Mouse (Mus musculus): ENCODE data around the gene Axin2.

DNA sequence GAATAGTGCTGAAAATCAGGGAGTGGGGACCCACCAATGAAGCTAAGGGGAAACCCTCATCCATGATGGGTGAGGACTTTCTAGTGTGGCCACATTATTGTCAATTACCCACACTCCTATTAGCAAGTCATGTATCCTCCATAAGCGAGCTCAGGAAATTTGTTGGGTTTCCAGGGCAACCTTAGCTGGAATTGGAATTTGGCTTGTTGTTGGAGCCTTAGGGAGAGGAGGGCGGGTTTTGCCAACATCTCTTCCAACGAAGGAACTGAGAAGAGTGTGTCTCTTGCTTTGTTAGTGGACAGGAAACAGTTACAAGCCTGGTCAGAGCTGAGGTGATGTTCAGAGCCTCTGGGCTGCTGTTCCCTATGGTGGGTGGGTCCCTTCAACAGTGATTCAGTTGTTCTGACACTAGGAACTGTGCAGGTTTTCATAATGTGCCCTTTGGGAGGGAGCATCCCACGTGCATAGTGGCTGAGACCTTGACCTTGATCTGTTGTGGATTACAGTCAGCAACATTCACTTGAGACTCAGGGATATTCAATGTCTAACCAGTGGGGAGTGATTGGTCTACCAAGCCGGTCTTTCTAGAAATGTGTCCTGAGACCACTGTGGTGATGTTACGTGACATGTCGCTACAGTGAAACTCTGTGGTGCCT, 63.4 kb downstream of the Axin2 start:
- TF ChIP-seq EP300 (IDR thresholded peaks at IDR 0.05; ENCODE audit: low read depth) (no peak), CTCF (IDR thresholded peaks at IDR 0.05; ENCODE audit: low read depth) (no peak)
